Mouse (Mus musculus) midbrain, embryonic 16.5 days (tissue): ENCODE measurements at regions not wholly inside any gene's neighbourhood (a gene's known extent, or its start where the extent isn't known, plus 50 kb on each side); places are given as distances from the start of the nearest gene placed in this dataset.
"Not testable (repeated sequence)": the region's sequence is repeated elsewhere in the genome, so short reads cannot be mapped to it uniquely, and the experiment has no call there.

Experiments
- ATAC-seq: fragments of 200-750 bp; cut with Nextera tagmentation; 2 replicates; pipeline ENCODE4 v1.8.0; 2017; ENCODE audit warnings: moderate TSS enrichment
- H3K27ac ChIP-seq: fragments of 300-500 bp; sonication (generic); 2 replicates; pipeline ENCODE4 v1.5.1; 2014; ENCODE audit warnings: mild to moderate bottlenecking, low read length, mixed read lengths
- H3K27me3 ChIP-seq: fragments of 300-500 bp; sonication (generic); 2 replicates; pipeline ENCODE4 v1.6.1; 2014; ENCODE audit warnings: low read depth, low read length, mixed read lengths; ENCODE audit not compliant: control insufficient read depth, insufficient read depth
- H3K36me3 ChIP-seq: fragments of 300-500 bp; sonication (generic); 2 replicates; pipeline ENCODE4 v1.6.1; 2014; ENCODE audit warnings: mild to moderate bottlenecking, low read length, moderate library complexity, mixed read lengths; ENCODE audit not compliant: control insufficient read depth, insufficient read depth
- H3K4me1 ChIP-seq: fragments of 300-500 bp; sonication (generic); 2 replicates; pipeline ENCODE4 v1.6.1; 2014; ENCODE audit warnings: mild to moderate bottlenecking, low read length, mixed read lengths; ENCODE audit not compliant: control insufficient read depth, insufficient read depth
- H3K4me2 ChIP-seq: fragments of 300-500 bp; sonication (generic); 2 replicates; pipeline ENCODE4 v1.6.1; 2014; ENCODE audit warnings: mild to moderate bottlenecking, low read length, mixed read lengths
- H3K4me3 ChIP-seq: fragments of 300-500 bp; sonication (generic); 2 replicates; pipeline ENCODE4 v1.5.1; 2014; ENCODE audit warnings: low read depth, mild to moderate bottlenecking, low read length, moderate library complexity, mixed read lengths
- H3K9ac ChIP-seq: fragments of 300-500 bp; sonication (generic); 2 replicates; pipeline ENCODE4 v1.6.1; 2014; ENCODE audit warnings: low read depth, low read length, mixed read lengths
- H3K9me3 ChIP-seq: fragments of 300-500 bp; sonication (generic); replicated peaks from 2 replicates; pipeline ENCODE4 v1.6.1; 2014; ENCODE audit warnings: mild to moderate bottlenecking, low read length, mixed read lengths; ENCODE audit not compliant: control insufficient read depth, poor library complexity, severe bottlenecking
- WGBS: fragments of 180-500 bp; shearing (Covaris S2); extraction: QIAGEN DNeasy Blood & Tissue Kit; methylation state at CpG from one replicate; pipeline ENCODE4 v1.1.7; 2014; 5-methylcytosine and 5-hydroxymethylcytosine counted together

DNA sequence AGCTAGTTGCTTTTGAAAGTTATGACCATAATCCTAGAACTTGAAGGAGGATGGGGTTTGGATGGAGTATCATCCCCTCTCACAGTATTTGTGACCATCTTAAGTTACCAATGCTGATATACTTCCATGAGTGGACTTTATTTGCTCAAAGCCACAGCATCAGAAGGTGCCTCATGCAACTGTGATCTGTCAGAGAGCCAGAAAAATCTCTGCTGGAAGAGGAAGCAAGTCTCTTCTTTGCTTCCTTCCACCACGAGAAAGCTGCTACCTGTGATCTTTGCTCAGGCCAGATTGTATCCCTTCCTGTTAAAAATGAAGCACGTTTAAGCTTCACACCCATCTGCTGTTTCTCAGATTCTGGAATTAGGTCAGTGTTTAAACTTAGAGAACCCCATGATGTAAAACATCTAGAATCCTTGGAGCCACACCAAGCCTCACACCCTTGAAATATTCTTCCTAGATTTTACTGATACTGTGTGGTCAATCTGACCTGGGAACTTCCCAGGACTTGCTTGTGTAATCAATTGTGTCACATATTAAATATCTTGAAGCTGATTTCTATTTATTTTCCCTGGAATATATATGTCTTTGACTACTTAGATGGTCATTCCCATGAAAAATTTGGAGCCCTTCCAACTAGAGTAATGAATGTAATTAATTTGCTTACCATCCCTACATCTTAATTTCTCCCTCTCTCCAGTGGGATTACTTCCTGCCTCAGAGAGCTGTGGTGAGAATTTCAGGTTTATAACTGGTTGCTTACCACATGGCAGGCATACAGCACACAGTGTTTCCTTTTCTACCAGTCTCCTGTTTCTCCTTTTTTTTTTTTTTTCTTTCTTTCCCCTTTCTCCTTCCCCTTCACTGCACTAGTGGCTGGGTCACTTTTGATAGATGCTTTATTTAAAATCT, 56.5 kb upstream of the Tmem229a start:
- Histone ChIP-seq H3K4me2 (no peak overlapping the region), H3K27ac (no peak overlapping the region), H3K4me3 (no peak overlapping the region), H3K9me3 (no peaks in the 10 kb centered on the region), H3K4me1 (no peaks in the 10 kb centered on the region), H3K36me3 (no peaks in the 10 kb centered on the region), H3K27me3 (no peaks in the 10 kb centered on the region), H3K9ac (no peak overlapping the region)
- 58% methylated on average over 2 of the region's 2 CpGs for WGBS
- no peak for ATAC-seq

DNA sequence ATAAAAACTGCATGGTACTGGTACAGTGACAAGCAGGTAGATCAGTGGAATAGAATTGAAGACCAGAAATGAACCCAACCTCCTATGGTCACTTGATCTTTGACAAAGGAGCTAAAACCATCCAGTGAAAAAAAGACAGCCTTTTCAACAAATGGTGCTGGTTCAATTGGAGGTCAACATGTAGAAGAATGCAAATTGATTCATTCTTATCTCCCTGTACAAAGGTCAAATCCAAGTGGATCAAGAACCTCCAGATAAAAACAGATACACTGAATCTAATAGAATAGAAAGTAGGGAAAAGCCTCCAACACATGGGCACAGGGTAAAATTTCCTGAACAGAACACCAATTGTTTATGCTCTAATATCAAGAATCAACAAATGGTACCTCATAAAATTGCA, 52.8 kb upstream of the Tmem229a start:
- not testable (repeated sequence) for H3K9me3 ChIP-seq, H3K4me2 ChIP-seq, H3K4me1 ChIP-seq, H3K27ac ChIP-seq, H3K27me3 ChIP-seq, H3K9ac ChIP-seq, ATAC-seq, H3K4me3 ChIP-seq, H3K36me3 ChIP-seq
